Mouse (Mus musculus): Measurements from ENCODE around the gene Mgrn1.

Gene Mgrn1

DNA sequence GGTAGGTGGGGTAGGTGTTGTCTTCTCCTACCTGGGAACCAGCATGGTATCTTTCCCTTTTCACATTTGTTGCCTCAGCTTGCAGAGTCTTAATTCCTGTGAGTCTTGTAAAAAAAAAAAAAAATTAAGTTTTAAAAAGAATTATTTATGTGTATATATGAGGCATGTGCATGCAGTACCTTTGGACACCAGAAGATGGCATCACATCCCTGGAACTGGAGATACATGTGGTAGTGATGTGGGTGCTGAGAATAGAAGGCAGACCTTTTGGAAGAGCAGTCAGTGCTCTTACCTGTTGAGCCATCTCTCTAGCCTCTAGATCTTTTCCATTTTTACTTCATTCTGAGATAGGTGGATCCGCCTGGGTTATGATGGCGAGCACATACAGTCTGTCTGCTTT, 23.7 kb downstream of the Mgrn1 start:
- DNase-seq = no peak

DNA sequence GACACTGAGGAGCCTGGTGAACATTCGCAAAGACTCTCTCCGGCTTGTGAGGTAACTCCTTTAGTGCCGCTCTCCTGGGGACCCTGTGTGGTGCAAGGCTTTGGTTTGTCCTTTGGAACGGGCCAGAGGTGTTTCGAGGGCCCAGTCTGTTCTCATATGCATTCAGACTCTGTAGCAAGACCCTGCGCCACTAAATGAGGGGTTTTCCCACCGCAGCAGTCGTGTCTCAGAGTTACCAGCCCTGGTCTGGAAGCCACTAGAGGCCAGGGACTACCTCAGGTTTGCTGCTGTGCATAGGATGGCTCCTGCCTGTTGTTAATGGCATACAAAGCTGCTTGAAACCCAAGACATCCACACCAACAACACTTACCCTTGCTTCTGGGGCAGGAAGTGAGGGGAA, 24.7 kb downstream of the Mgrn1 start:
- DNase-seq = no peak

GRCm38 (mm10) chr16:4912074-4912648, 26.1 kb downstream of the Mgrn1 start:
- no peak for DNase-seq

DNA sequence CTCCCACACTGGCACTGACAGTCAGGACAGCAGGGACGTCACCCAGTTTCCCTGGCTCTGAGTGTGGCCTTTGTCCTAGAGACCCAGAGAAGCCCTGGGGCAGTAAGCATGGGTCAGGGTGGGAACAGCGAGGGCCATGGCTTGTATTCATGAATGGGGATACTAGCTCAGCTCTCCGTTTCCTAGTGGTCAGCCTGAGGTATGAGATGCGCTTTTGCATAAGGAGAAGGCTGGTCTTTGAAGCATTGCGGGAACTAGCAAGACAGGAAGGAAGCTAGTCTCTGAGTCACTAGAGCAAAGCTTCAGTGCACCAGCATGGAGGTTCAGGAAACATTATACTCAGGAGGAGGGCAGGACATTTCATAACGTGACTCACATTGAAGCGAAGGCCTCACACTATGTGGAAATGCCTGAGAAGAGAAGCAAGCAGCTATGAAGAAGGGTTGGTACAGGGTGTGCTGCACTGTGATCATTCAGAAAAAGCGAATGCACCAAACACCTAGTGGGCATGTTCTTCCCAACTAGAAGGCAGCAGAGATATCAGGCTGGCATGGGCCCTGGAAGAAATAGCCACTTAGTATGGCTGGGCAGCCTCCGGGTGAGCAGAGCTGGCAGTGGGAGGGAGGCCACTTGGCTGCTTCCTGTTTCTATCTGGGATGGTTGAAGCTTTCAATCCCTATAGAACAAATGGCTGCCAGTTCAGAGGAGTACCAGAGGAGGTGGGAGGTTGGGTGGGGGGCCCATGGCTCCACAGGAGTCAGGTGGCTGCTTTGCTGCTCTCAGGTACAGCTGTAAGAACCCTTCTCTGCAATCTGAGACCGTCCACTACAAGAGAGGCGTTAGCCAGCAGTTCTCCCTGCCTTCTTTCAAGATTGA, 27.1 kb downstream of the Mgrn1 start:
- DNase-seq = no peak

- DNase-seq = peak; percentile 82
These were observed 28.0 kb downstream of the Mgrn1 start for GRCm38 (mm10) chr16:4913783-4914735.

GRCm38 (mm10) chr16:4915931-4916330, 29.9 kb downstream of the Mgrn1 start:
- no peak for DNase-seq

DNA sequence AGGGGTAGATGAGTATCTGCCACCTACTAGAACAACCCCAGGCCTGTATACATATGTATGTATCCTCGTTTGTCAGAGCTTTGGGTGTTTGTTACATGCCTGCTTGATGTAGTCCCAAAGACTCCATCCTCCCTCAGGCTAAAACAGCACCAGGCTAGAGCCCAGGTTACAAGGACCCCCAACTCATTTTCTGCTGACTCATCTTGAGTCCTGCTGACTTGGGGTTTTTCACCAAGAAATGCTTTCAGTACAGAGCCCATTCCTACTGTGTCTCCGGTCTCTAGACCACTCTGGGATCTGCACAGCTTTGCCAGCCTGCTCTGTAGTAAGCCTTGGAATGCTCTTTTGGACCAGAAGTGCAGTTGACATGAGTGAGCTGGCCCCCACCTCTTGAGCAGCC, 30.6 kb downstream of the Mgrn1 start:
- DNase-seq = no peak

- DNase-seq = no peak
These were observed 34.5 kb downstream of the Mgrn1 start for GRCm38 (mm10) chr16:4920556-4920955.

DNA sequence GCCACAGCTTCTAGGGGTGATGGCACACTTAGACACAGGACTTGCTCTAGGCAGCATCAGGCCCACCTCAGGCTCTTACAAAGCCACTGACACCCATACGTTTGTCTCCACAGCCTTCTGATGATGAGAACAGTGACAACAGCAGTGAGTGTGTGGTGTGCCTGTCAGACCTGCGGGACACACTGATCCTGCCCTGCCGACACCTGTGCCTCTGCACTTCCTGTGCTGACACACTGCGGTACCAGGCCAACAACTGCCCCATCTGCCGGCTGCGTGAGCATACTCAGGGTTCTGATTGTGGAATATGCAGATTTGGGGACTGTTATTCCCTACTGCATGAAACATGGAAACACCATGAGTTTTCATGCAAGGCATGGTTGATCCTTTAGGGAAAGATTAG, 36.4 kb downstream of the Mgrn1 start:
- no peak for DNase-seq

- no peak for DNase-seq
These were observed 37.9 kb downstream of the Mgrn1 start for GRCm38 (mm10) chr16:4923996-4924395.

GRCm38 (mm10) chr16:4927967-4928366, 41.9 kb downstream of the Mgrn1 start:
- DNase-seq = no peak

- no peak for DNase-seq
These were observed 42.4 kb downstream of the Mgrn1 start for GRCm38 (mm10) chr16:4928474-4928873.

- no peak for DNase-seq
These were observed 46.4 kb downstream of the Mgrn1 start for GRCm38 (mm10) chr16:4932429-4932828.

GRCm38 (mm10) chr16:4935430-4935829, 49.4 kb downstream of the Mgrn1 start:
- DNase-seq = no peak

GRCm38 (mm10) chr16:4935931-4936703, 50.1 kb downstream of the Mgrn1 start:
- DNase-seq = no peak

- DNase-seq = no peak
These were observed 51.5 kb downstream of the Mgrn1 start for GRCm38 (mm10) chr16:4937351-4938190.

DNA sequence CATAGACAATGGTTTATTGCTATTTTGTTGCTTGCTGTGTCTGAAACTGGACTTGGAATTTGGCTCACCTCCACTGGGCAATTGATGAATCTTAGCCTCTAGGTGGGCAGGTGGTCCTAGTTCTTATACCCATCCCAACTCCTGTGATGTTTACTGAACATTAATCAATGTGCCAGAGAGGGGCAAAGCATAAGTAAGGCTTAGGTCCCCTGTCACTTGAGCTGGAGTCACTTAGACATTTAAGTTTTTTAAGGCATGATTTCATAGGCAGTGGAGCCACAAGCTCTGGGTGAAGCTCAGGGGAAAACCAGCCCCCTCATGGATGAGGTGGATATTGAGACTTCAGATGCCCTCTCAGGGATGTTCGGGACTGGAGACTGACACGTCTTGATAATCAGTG, 52.4 kb downstream of the Mgrn1 start, which contains the start of gene Nudt16l1:
TSS of gene Nudt16l1 (plus strand) at position 301 of the 400 bp plus-strand sequence.
- no peak for DNase-seq

- DNase-seq = peak; percentile 95
These were observed 52.9 kb downstream of the Mgrn1 start for GRCm38 (mm10) chr16:4938989-4939388.

DNA sequence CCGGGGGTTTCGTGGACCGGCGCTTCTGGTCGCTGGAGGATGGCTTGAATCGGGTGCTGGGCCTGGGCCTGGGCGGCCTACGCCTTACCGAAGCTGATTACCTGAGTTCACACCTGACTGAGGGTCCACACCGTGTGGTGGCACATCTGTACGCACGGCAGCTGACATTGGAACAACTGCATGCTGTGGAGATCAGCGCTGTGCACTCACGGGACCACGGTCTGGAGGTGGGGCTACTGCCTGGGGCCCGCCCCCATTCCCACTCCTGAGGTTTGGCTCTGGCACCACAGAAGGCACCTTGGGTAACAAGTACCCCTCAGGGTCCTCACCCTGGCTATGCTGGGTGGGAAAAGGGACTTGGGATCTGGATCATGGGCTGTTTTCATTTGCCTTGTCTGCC, 53.4 kb downstream of the Mgrn1 start:
- DNase-seq = peak; percentile 67

GRCm38 (mm10) chr16:4940311-4940850, 54.3 kb downstream of the Mgrn1 start:
- no peak for DNase-seq

GRCm38 (mm10) chr16:4941016-4941415, 55.0 kb downstream of the Mgrn1 start:
- no peak for DNase-seq
